Mouse (Mus musculus): ENCODE measurements around the gene Glyr1. TPM values are rescaled to one million over a fixed set of nuclear protein-coding genes. Genes with fewer than 3 reads are reported as not detected.

Gene Glyr1
- polyA plus RNA-seq, 1 experiment from 2014 or later: 67.7 TPM

DNA sequence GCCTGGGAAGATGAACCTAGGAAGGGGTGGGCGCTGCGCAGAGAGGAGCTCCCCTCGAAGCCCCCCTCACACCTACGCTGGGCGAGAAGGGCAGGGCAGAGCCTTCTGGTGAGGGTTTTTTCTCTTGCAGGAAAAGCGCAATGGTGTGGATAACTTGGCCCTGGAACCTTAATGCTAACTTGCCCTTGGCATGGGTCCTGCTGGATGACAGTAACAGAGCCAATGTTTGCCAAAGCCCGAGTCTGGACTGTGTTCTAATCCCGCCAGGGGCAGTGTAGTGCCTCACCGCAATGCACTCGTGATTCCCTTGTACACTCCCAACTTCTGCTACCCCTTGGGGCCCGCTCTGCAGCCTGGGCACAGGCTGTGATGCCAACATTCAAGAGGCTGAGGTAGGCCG is 41.6 kb downstream of the Glyr1 start:
- 73% methylated on average over 12 of the region's 12 CpGs for WGBS (ENCODE audit: insufficient replicate concordance)
- Histone ChIP-seq H3K9ac (no peak overlapping the region), H3K4me3 (no peak overlapping the region), H3K27me3 (replicated peaks) (peaks cover 20% of the 10 kb centered on the region; the same call in 1 of the 2 replicates), H3K9me3 (replicated peaks) (no peaks in the 10 kb centered on the region), H3K4me2 (peak overlapping the region; percentile 32), H3K4me1 (peaks cover 38% of the 10 kb centered on the region), H3K27ac (peak overlapping the region; percentile 54; the same call in 1 of the 2 replicates), H3K36me3 (peaks cover 14% of the 10 kb centered on the region)
- ATAC-seq: no peak

DNA sequence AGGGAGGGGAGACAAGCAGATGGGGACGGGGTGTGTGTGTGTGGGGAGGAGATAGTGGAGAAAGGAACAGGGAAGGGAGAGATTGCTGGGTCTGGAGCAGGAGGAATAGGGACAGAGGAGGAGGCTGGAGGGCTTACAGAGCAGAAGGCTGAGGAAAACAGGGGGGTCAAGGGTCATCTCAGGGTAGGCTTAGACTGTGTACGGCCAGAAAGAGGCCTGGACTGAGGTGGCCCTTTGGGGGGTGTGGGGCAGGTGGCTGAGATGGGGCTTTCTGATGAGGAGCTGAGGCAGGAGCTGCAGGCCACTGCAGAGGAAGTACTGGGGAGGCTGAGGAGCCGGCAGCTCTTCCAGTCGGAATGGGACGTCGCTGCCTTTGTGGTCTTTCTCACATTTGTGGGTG is 42.2 kb downstream of the Glyr1 start:
- H3K4me2 ChIP-seq: peak overlapping the region; percentile 32
- 55% methylated on average over 6 of the region's 6 CpGs for WGBS (ENCODE audit: insufficient replicate concordance)
- peak; percentile 5; the same call in 1 of the 2 replicates for ATAC-seq

DNA sequence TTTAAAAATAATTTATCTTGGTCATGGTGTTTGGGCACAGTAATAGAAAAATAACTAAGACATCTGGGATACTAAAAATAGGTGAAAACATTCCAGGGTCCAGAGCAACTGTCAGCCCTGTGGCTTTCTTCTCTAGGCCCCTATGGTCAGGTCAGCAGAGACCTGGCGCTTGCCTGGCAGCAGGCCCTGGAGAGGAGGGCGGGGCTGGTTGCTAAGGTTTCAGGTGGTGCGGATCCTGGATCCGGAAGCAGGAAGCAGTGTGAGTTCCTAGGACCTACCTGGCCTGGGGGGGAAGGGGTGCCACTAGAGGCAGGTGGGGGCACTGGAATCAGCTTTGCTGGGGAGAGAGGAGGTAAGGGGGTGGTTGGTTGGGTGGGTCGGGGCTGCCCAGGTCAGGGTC is 42.6 kb downstream of the Glyr1 start, which contains the start of gene Smim22:
TSS of gene Smim22 (plus strand) at position 222 of the 400 bp plus-strand sequence.
- H3K9ac ChIP-seq: no peak within 1 kb of the TSS
- peaks cover 14% of the 10 kb centered on the region for H3K36me3 ChIP-seq
- no peak within 1 kb of the TSS for H3K4me3 ChIP-seq
- peak within 1 kb of the TSS; percentile 54 for H3K27ac ChIP-seq
- no peaks in the 10 kb centered on the region for H3K9me3 ChIP-seq (replicated peaks)
- H3K4me2 ChIP-seq: peak within 1 kb of the TSS; percentile 32
- H3K4me1 ChIP-seq: peaks cover 28% of the 10 kb centered on the region
- H3K27me3 ChIP-seq (replicated peaks): peaks cover 20% of the 10 kb centered on the region; the same call in 1 of the 2 replicates
- peak; percentile 10; the same call in 1 of the 2 replicates for ATAC-seq
- 65% methylated on average over 5 of the region's 5 CpGs for WGBS (ENCODE audit: insufficient replicate concordance)

More for the DNA sequence above, 42.2 kb downstream of the Glyr1 start:
- Histone ChIP-seq H3K27me3 (replicated peaks) (peaks cover 20% of the 10 kb centered on the region; the same call in 1 of the 2 replicates), H3K27ac (peak overlapping the region; percentile 54), H3K36me3 (peaks cover 14% of the 10 kb centered on the region), H3K4me3 (no peak overlapping the region), H3K9ac (no peak overlapping the region), H3K4me1 (peaks cover 32% of the 10 kb centered on the region), H3K9me3 (replicated peaks) (no peaks in the 10 kb centered on the region)

DNA sequence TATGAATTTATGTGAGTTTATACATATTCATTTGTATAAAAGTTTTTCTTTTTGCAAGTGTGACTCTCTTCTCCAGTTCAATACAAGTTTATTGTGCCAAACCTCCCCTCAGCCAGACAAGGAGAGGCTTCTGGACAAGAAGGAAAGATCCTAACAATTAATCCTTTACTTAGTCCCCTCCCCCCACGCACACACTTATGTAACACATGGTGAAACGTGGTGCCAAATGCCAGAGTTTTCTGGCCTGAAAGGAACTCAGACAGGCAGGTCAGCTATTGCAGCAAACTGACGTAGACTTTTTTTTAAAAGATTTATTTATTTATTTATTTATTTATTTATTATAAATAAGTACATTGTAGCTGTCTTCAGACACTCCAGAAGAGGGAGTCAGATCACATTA is 49.1 kb downstream of the Glyr1 start:
- 68% methylated on average over 3 of the region's 3 CpGs for WGBS (ENCODE audit: insufficient replicate concordance)
- no peaks in the 10 kb centered on the region for H3K27me3 ChIP-seq (replicated peaks)
- no peaks in the 10 kb centered on the region for H3K36me3 ChIP-seq
- H3K4me3 ChIP-seq: no peak overlapping the region
- no peak for ATAC-seq
- no peak overlapping the region for H3K4me2 ChIP-seq
- H3K4me1 ChIP-seq: 0 out of 2 replicates have a peak, but pooled peaks cover 6% of the 10 kb centered on the region
- H3K27ac ChIP-seq: no peak overlapping the region
- no peak overlapping the region for H3K9ac ChIP-seq
- H3K9me3 ChIP-seq (replicated peaks): no peaks in the 10 kb centered on the region

DNA sequence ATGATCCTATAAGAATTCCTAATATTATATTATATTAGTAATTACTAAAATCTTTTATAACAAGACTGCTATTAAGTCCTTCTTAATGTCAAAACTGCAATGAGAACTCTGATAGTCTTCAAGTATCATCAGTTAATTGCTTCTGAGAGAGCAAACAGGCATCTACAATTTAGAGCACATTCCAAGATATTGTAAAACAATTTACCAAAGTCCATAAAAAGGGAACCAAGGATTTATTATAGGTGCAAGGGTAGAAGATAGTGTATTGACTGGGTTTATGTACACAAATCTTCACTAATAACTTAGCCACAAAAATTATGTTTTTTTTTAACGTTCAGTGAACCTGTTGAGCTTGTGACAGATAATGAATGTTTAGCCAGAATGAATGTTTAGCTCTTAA is 50.7 kb downstream of the Glyr1 start:
- Histone ChIP-seq H3K4me1 (0 out of 2 replicates have a peak, but pooled peaks cover 6% of the 10 kb centered on the region), H3K27ac (no peak overlapping the region), H3K9me3 (replicated peaks) (no peaks in the 10 kb centered on the region), H3K4me3 (no peak overlapping the region), H3K9ac (no peak overlapping the region), H3K36me3 (no peaks in the 10 kb centered on the region), H3K27me3 (replicated peaks) (no peaks in the 10 kb centered on the region), H3K4me2 (no peak overlapping the region)
- 61% methylated on average over 1 of the region's 1 CpGs for WGBS (ENCODE audit: insufficient replicate concordance)
- ATAC-seq: no peak

DNA sequence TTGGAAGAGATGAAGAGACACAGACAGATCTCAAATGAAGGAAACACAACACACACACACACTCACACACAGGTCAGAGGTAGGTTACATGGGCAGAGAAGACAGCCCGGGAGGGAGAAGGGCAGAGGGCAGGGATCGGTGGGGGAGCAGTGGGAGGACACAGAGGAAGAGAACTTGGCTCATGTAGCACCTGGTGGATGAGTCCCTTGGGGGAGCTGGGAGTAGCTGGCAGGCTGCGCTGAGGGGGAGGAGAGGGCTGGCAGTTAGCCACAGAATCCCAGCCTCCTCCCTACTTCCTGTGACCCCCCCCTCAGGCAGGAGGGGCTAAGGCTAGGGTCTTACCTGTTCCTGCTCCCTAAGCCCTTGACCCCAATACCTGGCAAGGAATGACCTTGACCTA is 52.1 kb downstream of the Glyr1 start, which contains the start of gene Sept12:
TSS of gene Sept12 (minus strand) at position 300 of the 400 bp plus-strand sequence.
- Histone ChIP-seq H3K9ac (no peak within 1 kb of the TSS), H3K27me3 (replicated peaks) (no peaks in the 10 kb centered on the region), H3K27ac (no peak within 1 kb of the TSS), H3K4me3 (no peak within 1 kb of the TSS), H3K9me3 (replicated peaks) (no peaks in the 10 kb centered on the region), H3K36me3 (no peaks in the 10 kb centered on the region), H3K4me2 (no peak within 1 kb of the TSS), H3K4me1 (0 out of 2 replicates have a peak, but pooled peaks cover 6% of the 10 kb centered on the region)
- WGBS (ENCODE audit: insufficient replicate concordance): 35% methylated on average over 3 of the region's 3 CpGs
- no peak for ATAC-seq

DNA sequence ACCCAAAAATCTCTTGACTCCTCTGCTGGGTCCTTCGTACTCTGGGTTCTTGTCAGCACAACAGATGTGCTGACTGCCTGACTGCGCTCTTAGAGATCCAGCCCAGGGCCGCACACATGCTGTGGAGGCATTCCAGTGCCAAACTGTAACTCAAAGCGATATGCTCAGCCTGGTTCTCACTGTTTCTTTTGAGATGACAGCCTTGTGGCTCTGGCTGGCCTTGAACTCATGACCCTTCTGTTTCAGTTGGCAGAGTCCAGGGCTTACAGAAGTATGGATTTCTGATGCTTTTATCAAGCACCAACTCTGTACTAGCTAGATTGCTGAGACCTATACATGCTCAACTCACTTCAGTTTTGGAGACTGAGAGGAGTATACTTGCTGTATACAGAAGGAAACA is 56.4 kb downstream of the Glyr1 start:
- no peak overlapping the region for H3K9ac ChIP-seq
- no peaks in the 10 kb centered on the region for H3K9me3 ChIP-seq (replicated peaks)
- 77% methylated on average over 4 of the region's 4 CpGs for WGBS (ENCODE audit: insufficient replicate concordance)
- H3K4me1 ChIP-seq: 0 out of 2 replicates have a peak, but pooled peaks cover 6% of the 10 kb centered on the region
- ATAC-seq: no peak
- no peaks in the 10 kb centered on the region for H3K36me3 ChIP-seq
- no peak overlapping the region for H3K4me2 ChIP-seq
- no peak overlapping the region for H3K27ac ChIP-seq
- H3K4me3 ChIP-seq: no peak overlapping the region
- H3K27me3 ChIP-seq (replicated peaks): no peaks in the 10 kb centered on the region

DNA sequence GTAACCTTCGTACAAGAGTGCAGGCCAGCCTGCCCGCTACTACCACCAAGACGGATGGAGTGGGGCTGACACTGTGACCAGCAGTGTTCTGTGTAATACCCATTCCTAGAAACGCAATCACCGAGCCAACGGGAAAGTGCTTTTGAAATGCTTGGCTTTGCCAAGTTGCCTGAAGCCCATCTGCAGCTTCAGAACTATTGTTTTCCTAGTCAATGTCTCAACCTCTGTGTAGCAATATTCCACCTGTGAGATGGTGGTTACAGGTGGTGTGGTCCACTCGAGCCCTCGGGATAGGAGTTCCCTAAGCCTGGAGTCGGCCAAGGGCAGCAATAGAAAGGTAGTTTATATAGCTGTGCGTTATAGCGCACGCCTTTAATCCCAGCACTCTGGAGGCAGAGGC is 64.9 kb downstream of the Glyr1 start:
- Histone ChIP-seq H3K27ac (no peak overlapping the region), H3K4me2 (no peak overlapping the region), H3K27me3 (replicated peaks) (no peaks in the 10 kb centered on the region), H3K9me3 (replicated peaks) (no peaks in the 10 kb centered on the region), H3K36me3 (no peaks in the 10 kb centered on the region), H3K9ac (no peak overlapping the region), H3K4me1 (no peaks in the 10 kb centered on the region), H3K4me3 (no peak overlapping the region)
- 80% methylated on average over 12 of the region's 12 CpGs for WGBS (ENCODE audit: insufficient replicate concordance)
- ATAC-seq: no peak

DNA sequence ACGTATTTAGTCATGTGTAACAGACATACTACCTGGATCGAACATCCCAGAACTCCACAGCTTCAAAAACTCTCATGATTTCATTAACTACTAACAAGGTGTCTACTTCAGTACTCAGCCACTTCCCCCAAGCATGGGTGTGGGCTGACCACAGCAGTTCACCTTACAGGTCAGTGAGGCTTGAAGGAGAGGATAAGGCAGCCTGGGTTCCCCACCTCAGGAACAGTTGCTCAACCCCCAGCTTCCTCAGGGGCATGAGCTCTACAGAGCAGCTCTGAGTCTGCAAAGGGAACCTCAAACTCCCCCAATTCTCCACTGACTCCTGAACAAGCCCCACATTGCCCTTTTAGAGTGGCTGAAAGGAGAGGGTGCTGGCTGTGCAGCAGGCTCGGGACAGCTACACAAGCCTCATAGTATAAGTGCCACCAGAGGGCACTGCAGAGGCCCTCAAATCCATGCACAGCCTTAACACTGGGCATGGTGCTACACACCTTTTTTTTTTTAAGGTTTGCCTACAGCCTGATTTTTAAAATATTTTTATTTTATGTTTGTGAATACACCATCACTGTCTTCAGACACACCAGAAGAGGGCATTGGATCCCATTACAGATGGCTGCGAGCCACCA is 69.8 kb downstream of the Glyr1 start:
- peak; percentile 57; the same call in 1 of the 2 replicates for ATAC-seq
- no peak overlapping the region for H3K4me2 ChIP-seq
- no peaks in the 10 kb centered on the region for H3K9me3 ChIP-seq (replicated peaks)
- no peaks in the 10 kb centered on the region for H3K36me3 ChIP-seq
- peaks cover 9% of the 10 kb centered on the region; the same call in 1 of the 2 replicates for H3K4me1 ChIP-seq
- H3K9ac ChIP-seq: no peak overlapping the region
- no peak overlapping the region for H3K27ac ChIP-seq
- H3K4me3 ChIP-seq: no peak overlapping the region
- WGBS (ENCODE audit: insufficient replicate concordance): 52% methylated on average over 4 of the region's 4 CpGs
- H3K27me3 ChIP-seq (replicated peaks): peaks cover 14% of the 10 kb centered on the region; the same call in 1 of the 2 replicates

DNA sequence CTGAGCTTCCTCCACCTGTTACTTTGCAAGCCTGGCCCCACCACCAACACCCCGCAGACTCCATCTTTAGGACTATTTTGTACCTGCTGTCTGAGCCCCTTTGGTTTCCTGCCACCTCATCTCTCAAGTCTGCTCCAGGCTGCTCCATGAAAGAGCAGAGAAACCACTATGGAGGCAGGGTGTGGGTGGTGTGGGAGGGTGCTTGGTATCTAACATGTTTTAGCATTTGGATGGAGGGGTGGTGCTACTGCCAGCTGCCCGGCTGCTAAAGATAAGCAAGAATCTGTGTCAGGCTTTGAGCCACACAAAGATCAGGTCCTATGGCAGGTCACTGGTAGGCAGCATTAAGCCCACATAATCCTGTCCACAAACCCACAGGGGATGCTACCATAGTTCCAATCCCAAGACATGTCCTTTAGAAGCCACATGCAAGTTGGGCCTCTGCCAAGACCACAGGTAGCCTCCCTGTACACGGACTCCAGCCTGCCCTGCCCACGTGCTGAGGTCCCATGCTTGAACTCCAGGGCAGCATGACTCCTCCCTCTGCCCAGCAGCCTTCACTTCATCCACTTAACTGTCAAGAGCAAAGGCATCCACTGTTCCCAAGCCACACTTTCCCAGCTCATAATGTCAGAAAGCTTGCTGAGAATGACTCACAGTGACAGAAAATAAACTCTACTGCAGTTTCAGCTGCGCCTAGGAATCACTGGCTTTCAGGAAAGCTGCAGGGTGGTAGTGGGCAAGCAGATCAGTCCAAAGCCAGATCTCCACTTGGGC is 71.2 kb downstream of the Glyr1 start:
- H3K9me3 ChIP-seq (replicated peaks): no peaks in the 10 kb centered on the region
- H3K27me3 ChIP-seq (replicated peaks): peaks cover 14% of the 10 kb centered on the region; the same call in 1 of the 2 replicates
- H3K27ac ChIP-seq: no peak overlapping the region
- no peaks in the 10 kb centered on the region for H3K36me3 ChIP-seq
- H3K4me1 ChIP-seq: peaks cover 9% of the 10 kb centered on the region; the same call in 1 of the 2 replicates
- no peak overlapping the region for H3K9ac ChIP-seq
- no peak overlapping the region for H3K4me2 ChIP-seq
- ATAC-seq: no peak
- 45% methylated on average over 5 of the region's 5 CpGs for WGBS (ENCODE audit: insufficient replicate concordance)
- no peak overlapping the region for H3K4me3 ChIP-seq

DNA sequence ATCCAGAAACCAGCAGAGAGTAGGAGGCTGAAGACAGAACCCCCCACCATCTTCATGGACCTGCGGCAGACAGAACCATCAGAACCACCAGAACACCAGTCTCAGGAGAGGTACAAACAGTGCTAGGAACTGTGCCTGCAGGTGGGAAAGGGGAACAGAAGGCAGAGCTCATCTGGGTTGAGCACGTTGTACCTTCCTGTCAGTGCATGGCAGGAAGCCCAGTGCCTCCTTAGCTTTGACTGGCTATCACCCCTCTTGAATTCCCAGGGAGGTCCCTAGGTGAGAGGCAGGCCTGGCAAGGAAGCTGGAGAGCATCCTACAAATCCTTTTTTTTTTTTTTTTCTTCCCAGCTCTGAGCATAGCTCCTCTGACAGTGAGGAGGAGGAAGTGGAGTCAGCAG is 73.5 kb downstream of the Glyr1 start:
- peaks cover 15% of the 10 kb centered on the region; the same call in 1 of the 2 replicates for H3K4me1 ChIP-seq
- WGBS (ENCODE audit: insufficient replicate concordance): 47% methylated on average over 2 of the region's 2 CpGs
- H3K27me3 ChIP-seq (replicated peaks): peaks cover 14% of the 10 kb centered on the region; the same call in 1 of the 2 replicates
- no peak overlapping the region for H3K4me3 ChIP-seq
- ATAC-seq: no peak
- no peak overlapping the region for H3K27ac ChIP-seq
- no peaks in the 10 kb centered on the region for H3K36me3 ChIP-seq
- H3K4me2 ChIP-seq: no peak overlapping the region
- no peaks in the 10 kb centered on the region for H3K9me3 ChIP-seq (replicated peaks)
- no peak overlapping the region for H3K9ac ChIP-seq

DNA sequence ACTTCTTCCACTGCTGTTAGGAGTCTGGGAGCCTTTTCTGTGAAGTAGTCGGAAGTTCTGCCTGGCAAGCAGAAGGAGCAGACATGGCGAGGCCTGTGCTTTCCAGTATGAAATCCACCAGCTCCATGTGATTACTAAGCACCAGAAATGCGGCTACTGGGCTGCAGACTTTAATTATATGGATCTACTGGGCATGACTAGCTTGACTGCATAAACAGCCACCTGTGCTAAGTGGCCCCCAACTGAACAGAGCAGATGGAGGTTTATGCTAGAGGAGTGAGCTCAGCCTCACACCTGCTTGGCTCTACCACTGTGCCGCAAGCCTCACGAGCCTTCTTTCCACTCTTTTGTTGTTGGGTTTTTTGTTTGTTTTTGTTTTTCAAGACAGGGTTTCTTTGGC is 75.1 kb downstream of the Glyr1 start:
- Histone ChIP-seq H3K27me3 (replicated peaks) (peaks cover 14% of the 10 kb centered on the region; the same call in 1 of the 2 replicates), H3K36me3 (no peaks in the 10 kb centered on the region), H3K4me3 (no peak overlapping the region), H3K4me2 (no peak overlapping the region), H3K27ac (no peak overlapping the region), H3K4me1 (peaks cover 15% of the 10 kb centered on the region; the same call in 1 of the 2 replicates), H3K9me3 (replicated peaks) (no peaks in the 10 kb centered on the region), H3K9ac (no peak overlapping the region)
- 74% methylated on average over 5 of the region's 5 CpGs for WGBS (ENCODE audit: insufficient replicate concordance)
- ATAC-seq: no peak

Data from liver, embryonic 12.5 days (tissue).